Mouse (Mus musculus) forebrain, postnatal 0 days (tissue): Measurements from ENCODE around the gene Olfr853. TPM values are rescaled to one million over a fixed set of nuclear protein-coding genes. Genes with fewer than 3 reads are reported as not detected.

Source experiments
- ATAC-seq: fragments of 200-750 bp; cut with Nextera tagmentation; 2 replicates; pipeline ENCODE4 v1.8.0; 2017; ENCODE audit warnings: mild to moderate bottlenecking, moderate library complexity
- DNase-seq: peaks from one replicate; pipeline ENCODE4 v3.0.0-alpha.2; 2015
- H3K27ac ChIP-seq: fragments of 300-500 bp; sonication (generic); 2 replicates; pipeline ENCODE4 v1.5.1; 2014; ENCODE audit warnings: low read depth, mild to moderate bottlenecking, antibody characterized with exemption, low read length, moderate library complexity, mixed read lengths
- H3K27me3 ChIP-seq: fragments of 300-500 bp; sonication (generic); 2 replicates; pipeline ENCODE4 v1.6.1; 2014; ENCODE audit warnings: mild to moderate bottlenecking, low read length, mixed read lengths; ENCODE audit not compliant: insufficient read depth
- H3K36me3 ChIP-seq: fragments of 300-500 bp; sonication (generic); 2 replicates; pipeline ENCODE4 v1.6.1; 2014; ENCODE audit warnings: mild to moderate bottlenecking, moderate library complexity; ENCODE audit not compliant: insufficient read depth
- H3K4me1 ChIP-seq: fragments of 300-500 bp; sonication (generic); 2 replicates; pipeline ENCODE4 v1.6.1; 2014; ENCODE audit warnings: antibody characterized with exemption; ENCODE audit not compliant: insufficient read depth
- H3K4me2 ChIP-seq: fragments of 300-500 bp; sonication (generic); 2 replicates; pipeline ENCODE4 v1.6.1; 2014; ENCODE audit warnings: low read depth, mild to moderate bottlenecking, moderate library complexity
- H3K4me3 ChIP-seq: fragments of 300-500 bp; sonication (generic); 2 replicates; pipeline ENCODE4 v1.5.1; 2014; ENCODE audit warnings: low read depth, low read length, mixed read lengths
- H3K9ac ChIP-seq: fragments of 300-500 bp; sonication (generic); 2 replicates; pipeline ENCODE4 v1.6.1; 2014; ENCODE audit warnings: mild to moderate bottlenecking
- H3K9me3 ChIP-seq: fragments of 300-500 bp; sonication (generic); 2 replicates; pipeline ENCODE4 v1.6.1; 2016; ENCODE audit warnings: low read length
- CTCF ChIP-seq: sonication (generic); IDR thresholded peaks from 2 replicates; pipeline ENCODE4 v1.5.1; 2016; ENCODE audit warnings: antibody characterized with exemption, control low read depth, low read depth
- WGBS: fragments of 180-500 bp; shearing (Covaris S2); extraction: QIAGEN DNeasy Blood & Tissue Kit; methylation state at CpG from one replicate; pipeline ENCODE4 v1.1.7; 2014; 5-methylcytosine and 5-hydroxymethylcytosine counted together
- polyA plus RNA-seq: library from polyadenylated mRNA; unstranded; fragments of >200 nt; fragmentation: Nextera tagmentation; extraction: Ambion mirVana; gene quantifications from 2 replicates; pipeline ENCODE4 v1.2.1, GENCODE M21; 2015
- total RNA-seq: library from RNA; depleted of rRNA; stranded (reverse); fragments of >200 nt; gene quantifications from 2 replicates; pipeline ENCODE4 v1.2.3, GENCODE M21; 2014; rRNA removed

Gene Olfr853
- total RNA-seq (not detected in 2 replicates), polyA plus RNA-seq (not detected in 2 replicates)

GRCm38 (mm10) chr9:19540976-19541375 is at the start of gene Olfr853:
TSS of gene Olfr853 (minus strand) at chr9:19541076.
- ATAC-seq (no peak), DNase-seq (no peak)
- Histone ChIP-seq H3K4me2 (no peak within 1 kb of the TSS), H3K27ac (no peak within 1 kb of the TSS), H3K4me1 (no peaks in the 10 kb centered on the region), H3K4me3 (no peak within 1 kb of the TSS), H3K36me3 (no peaks in the 10 kb centered on the region), H3K27me3 (no peaks in the 10 kb centered on the region), H3K9me3 (no peaks in the 10 kb centered on the region), H3K9ac (no peak within 1 kb of the TSS)
- TF ChIP-seq CTCF, result no peak
- WGBS, result 76% methylated on average over 1 of the region's 1 CpGs

GRCm38 (mm10) chr9:19582317-19582716 is 41.4 kb upstream of the Olfr853 start, which contains the start of gene Olfr855:
TSS of gene Olfr855 (plus strand) at chr9:19582617.
- no peak within 1 kb of the TSS for H3K9ac ChIP-seq
- ATAC-seq, result no peak

GRCm38 (mm10) chr9:19567282-19567681 is 26.4 kb upstream of the Olfr853 start, which contains the start of gene Olfr854:
TSS of gene Olfr854 (minus strand) at chr9:19567382.
- Histone ChIP-seq H3K4me2 (no peak within 1 kb of the TSS), H3K4me3 (no peak within 1 kb of the TSS), H3K36me3 (no peaks in the 10 kb centered on the region), H3K4me1 (no peaks in the 10 kb centered on the region), H3K27ac (no peak within 1 kb of the TSS), H3K27me3 (no peaks in the 10 kb centered on the region), H3K9me3 (peaks cover 5% of the 10 kb centered on the region; the same call in 1 of the 2 replicates), H3K9ac (no peak within 1 kb of the TSS)
- WGBS, result 70% methylated on average over 1 of the region's 1 CpGs
- ATAC-seq (no peak), DNase-seq (no peak)
- TF ChIP-seq CTCF, result no peak

More at GRCm38 (mm10) chr9:19582317-19582716, 41.4 kb upstream of the Olfr853 start, which contains the start of gene Olfr855:
- TF ChIP-seq CTCF, result no peak
- no peak within 1 kb of the TSS for H3K4me3 ChIP-seq
- H3K9me3 ChIP-seq, result no peaks in the 10 kb centered on the region
- H3K4me2 ChIP-seq, result no peak within 1 kb of the TSS
- no peak within 1 kb of the TSS for H3K27ac ChIP-seq
- no peaks in the 10 kb centered on the region for H3K4me1 ChIP-seq
- DNase-seq, result no peak
- no peaks in the 10 kb centered on the region for H3K27me3 ChIP-seq
- no peaks in the 10 kb centered on the region for H3K36me3 ChIP-seq

DNA sequence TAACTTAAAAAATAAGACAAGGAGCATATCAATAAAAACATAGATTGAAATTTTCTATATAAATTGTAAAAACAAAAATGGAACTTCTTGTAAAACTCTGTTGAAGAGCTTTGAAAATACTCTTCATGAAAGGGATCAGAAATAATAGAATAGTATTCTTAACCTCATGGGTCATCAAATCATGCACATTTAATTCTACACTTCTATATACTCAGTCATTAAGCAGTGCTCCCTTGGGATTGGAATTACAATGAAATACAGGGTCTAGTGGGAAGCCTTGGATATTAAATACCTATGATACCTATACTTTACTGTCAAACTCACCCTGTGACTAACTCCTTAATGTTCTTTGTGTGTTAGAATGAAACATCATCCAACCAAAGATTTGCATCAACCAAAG is 47.9 kb downstream of the Olfr853 start, which contains the start of gene Olfr851:
Gene Olfr851 (plus strand): TSS at position 301 of the 400 bp plus-strand sequence.
- no peaks in the 10 kb centered on the region for H3K4me1 ChIP-seq
- no peak within 1 kb of the TSS for H3K4me3 ChIP-seq
- no peak within 1 kb of the TSS for H3K27ac ChIP-seq
- DNase-seq (no peak), ATAC-seq (no peak)
- no peak within 1 kb of the TSS for H3K4me2 ChIP-seq
- no peak within 1 kb of the TSS for H3K9ac ChIP-seq
- no peaks in the 10 kb centered on the region for H3K27me3 ChIP-seq
- no peaks in the 10 kb centered on the region for H3K9me3 ChIP-seq
- H3K36me3 ChIP-seq, result no peaks in the 10 kb centered on the region
- no peak for TF ChIP-seq CTCF

Other genes starting within 250 kb of the Olfr853 start
- gene Olfr844, start 224.7 kb downstream of the Olfr853 start, total RNA-seq, result not detected in 2 replicates
- gene Olfr844, start 224.7 kb downstream of the Olfr853 start, polyA plus RNA-seq, result not detected in 2 replicates
- not detected in 2 replicates for gene Olfr845, start 204.6 kb downstream of the Olfr853 start, total RNA-seq
- gene Olfr845, start 204.6 kb downstream of the Olfr853 start, polyA plus RNA-seq, result not detected in 2 replicates
- not detected in 2 replicates for gene Olfr846, start 177.1 kb downstream of the Olfr853 start, total RNA-seq
- gene Olfr846, start 177.1 kb downstream of the Olfr853 start, polyA plus RNA-seq, result not detected in 2 replicates
- not detected in 2 replicates for gene Olfr847, start 162.4 kb downstream of the Olfr853 start, total RNA-seq
- not detected in 2 replicates for gene Olfr847, start 162.4 kb downstream of the Olfr853 start, polyA plus RNA-seq
- gene Olfr849, start 100.8 kb downstream of the Olfr853 start, total RNA-seq, result not detected in 2 replicates
- gene Olfr849, start 100.8 kb downstream of the Olfr853 start, polyA plus RNA-seq, result not detected in 2 replicates
- not detected in 2 replicates for gene Olfr850, start 62.8 kb downstream of the Olfr853 start, total RNA-seq
- gene Olfr850, start 62.8 kb downstream of the Olfr853 start, polyA plus RNA-seq, result not detected in 2 replicates
- not detected in 2 replicates for gene Olfr851, start 47.8 kb downstream of the Olfr853 start, total RNA-seq
- gene Olfr851, start 47.8 kb downstream of the Olfr853 start, polyA plus RNA-seq, result not detected in 2 replicates
- gene Olfr854, start 26.3 kb upstream of the Olfr853 start, total RNA-seq, result not detected in 2 replicates
- gene Olfr854, start 26.3 kb upstream of the Olfr853 start, polyA plus RNA-seq, result not detected in 2 replicates
- not detected in 2 replicates for gene Olfr855, start 41.5 kb upstream of the Olfr853 start, total RNA-seq
- gene Olfr855, start 41.5 kb upstream of the Olfr853 start, polyA plus RNA-seq, result not detected in 2 replicates
- gene Zfp317, start 81.0 kb upstream of the Olfr853 start, total RNA-seq, result 43.3 and 49.5 TPM in 2 replicates
- 19.9 and 23.9 TPM in 2 replicates for gene Zfp317, start 81.0 kb upstream of the Olfr853 start, polyA plus RNA-seq
- gene Olfr857, start 168.4 kb upstream of the Olfr853 start, total RNA-seq, result not detected in 2 replicates
- not detected in 2 replicates for gene Olfr857, start 168.4 kb upstream of the Olfr853 start, polyA plus RNA-seq
- gene Olfr58, start 239.2 kb upstream of the Olfr853 start, total RNA-seq, result not detected in 2 replicates
- gene Olfr58, start 239.2 kb upstream of the Olfr853 start, polyA plus RNA-seq, result not detected in 2 replicates